Comparison of ENCODE assay signal across 7 mouse cellular contexts in the genomic region with DNA sequence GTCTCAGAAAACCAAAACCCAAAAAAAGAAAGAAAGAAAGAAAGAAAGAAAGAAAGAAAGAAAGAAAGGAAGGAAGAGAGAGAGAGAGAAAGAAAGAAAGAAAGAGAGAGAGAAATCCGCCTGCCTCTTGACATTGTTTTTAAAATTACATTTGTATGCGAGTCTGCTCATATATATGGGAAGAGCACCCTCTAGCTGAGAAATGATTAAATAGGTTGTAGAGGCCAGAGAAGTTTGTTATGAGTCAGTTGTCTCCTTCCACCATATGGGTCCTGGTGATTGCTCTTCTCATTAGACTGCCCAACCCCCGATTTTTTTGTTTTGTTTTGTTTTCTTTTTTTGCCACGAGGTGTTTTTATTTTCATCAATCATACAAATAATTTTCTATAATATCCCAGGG. TPM values are rescaled to one million over a fixed set of nuclear protein-coding genes. Genes with fewer than 3 reads are reported as not detected.
DNase-seq lines count a peak whose midpoint lies in the region; ATAC-seq and TF ChIP-seq lines count a peak whose summit lies in the region.
"Not testable (repeated sequence)": the region's sequence is repeated elsewhere in the genome, so short reads cannot be mapped to it uniquely, and the experiment has no call there.

No protein-coding gene starts in this region.

- not testable (repeated sequence) for H3K9me3 ChIP-seq in embryonic facial prominence, embryonic 11.5 days (replicated peaks; ENCODE audit: control insufficient read depth, low read length); hindbrain, embryonic 14.5 days (ENCODE audit: control insufficient read depth, low read length)

- ATAC-seq in embryonic facial prominence, embryonic 11.5 days (replicated peaks; ENCODE audit: insufficient number of reproducible peaks, low FRiP score, low TSS enrichment, low read depth); hindbrain, embryonic 14.5 days (ENCODE audit: low FRiP score): not testable (repeated sequence)

- TF ChIP-seq CTCF in left cerebral cortex, adult 2 months (IDR thresholded peaks at IDR 0.05), result peak; percentile 46

- not testable (repeated sequence) for H3K27me3 ChIP-seq in embryonic facial prominence, embryonic 11.5 days (ENCODE audit: control insufficient read depth, insufficient read depth, low read length); hindbrain, embryonic 14.5 days (ENCODE audit: control insufficient read depth, insufficient read depth, low read length); splenic B cell, adult 2 months (ENCODE audit: control insufficient read depth, insufficient read depth, low read length, poor library complexity, severe bottlenecking)

- H3K27ac ChIP-seq in embryonic facial prominence, embryonic 11.5 days (replicated peaks; ENCODE audit: low read depth, low read length); hindbrain, embryonic 14.5 days; left cerebral cortex, adult 2 months: not testable (repeated sequence)

- peak; percentile 70 for DNase-seq in CD4-positive, CD25-positive, alpha-beta regulatory T cell, adult 2 months (ENCODE audit: low read depth, low spot score)
- DNase-seq in adipocyte (ENCODE audit: low spot score), result peak; percentile 82
- peak; percentile 47 for DNase-seq in embryonic facial prominence, embryonic 11.5 days (ENCODE audit: low spot score)
- peak; percentile 62 for DNase-seq in hindbrain, embryonic 14.5 days (ENCODE audit: low spot score)
- DNase-seq in left cerebral cortex, adult 2 months (ENCODE audit: extremely low spot score in 1 of 2, low spot score in 2 of 2), result not testable (repeated sequence)
- peak; percentile 43 for DNase-seq in lung, postnatal 36 days
- peak; percentile 77 for DNase-seq in splenic B cell, adult 2 months (ENCODE audit: low read depth, low spot score)

- intact Hi-C loops in left cerebral cortex, adult 2 months (cut with DNase I), result loop anchor here (10.0 kb wide), 1 partner anchor 259 kb away; no protein-coding TSS in a partner anchor

- WGBS in embryonic facial prominence, embryonic 11.5 days, result 71% methylated on average over 4 of the region's 4 CpGs
- 67% methylated on average over 4 of the region's 4 CpGs for WGBS in hindbrain, embryonic 14.5 days

- H3K4me1 ChIP-seq in embryonic facial prominence, embryonic 11.5 days (ENCODE audit: control insufficient read depth, insufficient read depth, low read length), result not testable (repeated sequence)
- peaks cover 21% of the 10 kb centered on the region for H3K4me1 ChIP-seq in hindbrain, embryonic 14.5 days (replicated peaks; ENCODE audit: control insufficient read depth, insufficient read depth, low read length)

- not testable (repeated sequence) for H3K36me3 ChIP-seq in embryonic facial prominence, embryonic 11.5 days (replicated peaks; ENCODE audit: control insufficient read depth, insufficient read depth, low read depth, low read length); splenic B cell, adult 2 months (ENCODE audit: control insufficient read depth, insufficient read depth, low read length, poor library complexity, severe bottlenecking)
- peaks cover 12% of the 10 kb centered on the region for H3K36me3 ChIP-seq in hindbrain, embryonic 14.5 days (replicated peaks; ENCODE audit: control insufficient read depth, insufficient read depth)

- H3K4me3 ChIP-seq in embryonic facial prominence, embryonic 11.5 days (ENCODE audit: low read depth, low read length); hindbrain, embryonic 14.5 days (replicated peaks; ENCODE audit: low read length); left cerebral cortex, adult 2 months: not testable (repeated sequence)

- not testable (repeated sequence) for H3K9ac ChIP-seq in embryonic facial prominence, embryonic 11.5 days (replicated peaks; ENCODE audit: low read length); hindbrain, embryonic 14.5 days

- H3K4me2 ChIP-seq in embryonic facial prominence, embryonic 11.5 days (ENCODE audit: low read depth, low read length); hindbrain, embryonic 14.5 days (replicated peaks): not testable (repeated sequence)

RNA-seq across cellular contexts. Expression of a gene that starts 2.3 kb away (rescaled TPM):
- 18.8 and 20.2 TPM in 2 replicates for polyA plus RNA-seq in embryonic facial prominence, embryonic 11.5 days (2014; fragmentation: Nextera tagmentation; extraction: Ambion mirVana)
- 28.7 and 32.9 TPM in 2 replicates for polyA plus RNA-seq in hindbrain, embryonic 14.5 days (2014; fragmentation: Nextera tagmentation; extraction: Ambion mirVana)
- total RNA-seq in left cerebral cortex, adult 2 months (2021), result 10 to 100 TPM; 45.7 to 45.8 TPM

RNA-seq across cellular contexts. Expression of a gene that starts 13.5 kb away (rescaled TPM):
- polyA plus RNA-seq in embryonic facial prominence, embryonic 11.5 days (2014; fragmentation: Nextera tagmentation; extraction: Ambion mirVana), result 96.6 and 100 TPM in 2 replicates
- 64.2 and 64.5 TPM in 2 replicates for polyA plus RNA-seq in hindbrain, embryonic 14.5 days (2014; fragmentation: Nextera tagmentation; extraction: Ambion mirVana)
- 10 to 100 TPM; 40.9 to 41.3 TPM for total RNA-seq in left cerebral cortex, adult 2 months (2021)

RNA-seq across cellular contexts. Expression of a gene that starts 13.5 kb away (rescaled TPM):
- polyA plus RNA-seq in embryonic facial prominence, embryonic 11.5 days (2014; fragmentation: Nextera tagmentation; extraction: Ambion mirVana), result 773 and 801 TPM in 2 replicates
- polyA plus RNA-seq in hindbrain, embryonic 14.5 days (2014; fragmentation: Nextera tagmentation; extraction: Ambion mirVana), result 537 and 672 TPM in 2 replicates
- total RNA-seq in left cerebral cortex, adult 2 months (2021), result 100 to 1,000 TPM; 663 to 678 TPM

RNA-seq across cellular contexts. Expression of a gene that starts 16.9 kb away (rescaled TPM):
- 40.8 and 44.2 TPM in 2 replicates for polyA plus RNA-seq in embryonic facial prominence, embryonic 11.5 days (2014; fragmentation: Nextera tagmentation; extraction: Ambion mirVana)
- polyA plus RNA-seq in hindbrain, embryonic 14.5 days (2014; fragmentation: Nextera tagmentation; extraction: Ambion mirVana), result 35.3 and 36.3 TPM in 2 replicates
- total RNA-seq in left cerebral cortex, adult 2 months (2021), result 10 to 100 TPM; 33.9 to 39.1 TPM

RNA-seq across cellular contexts. Expression of a gene that starts 24.1 kb away (rescaled TPM):
- 26.0 and 26.3 TPM in 2 replicates for polyA plus RNA-seq in embryonic facial prominence, embryonic 11.5 days (2014; fragmentation: Nextera tagmentation; extraction: Ambion mirVana)
- polyA plus RNA-seq in hindbrain, embryonic 14.5 days (2014; fragmentation: Nextera tagmentation; extraction: Ambion mirVana), result 58.9 and 59.8 TPM in 2 replicates
- 10 to 100 TPM; 26.9 to 30.4 TPM for total RNA-seq in left cerebral cortex, adult 2 months (2021)
